Mouse (Mus musculus): ENCODE data around the gene Lpp. TPM values are rescaled to one million over a fixed set of nuclear protein-coding genes. Genes with fewer than 3 reads are reported as not detected.

The Lpp gene
- polyA plus RNA-seq, 1 experiment from 2014 or later, result 42.6 TPM

DNA sequence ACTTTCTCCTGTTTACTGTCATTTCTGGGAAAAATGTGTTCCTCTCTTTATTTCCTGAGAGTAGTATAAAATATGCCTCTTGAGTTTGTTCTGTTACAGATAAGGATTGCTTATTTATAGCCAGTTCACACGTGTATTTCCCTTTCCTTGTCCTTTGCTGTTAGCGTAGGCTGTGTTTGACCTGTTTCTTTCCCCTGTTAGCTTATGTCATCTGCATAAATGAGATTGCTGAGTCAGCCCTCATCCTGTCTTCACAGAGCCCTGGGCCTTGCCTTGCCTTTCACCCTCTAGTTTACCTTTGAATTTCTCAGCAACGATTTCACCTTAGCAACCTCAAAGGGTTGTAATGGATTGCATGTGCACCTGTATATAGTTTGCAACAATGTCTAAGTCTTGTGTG, 32.5 kb downstream of the Lpp start:
- Histone ChIP-seq H3K9me3 (replicated peaks; ENCODE audit: control insufficient read depth, low read length) (no peaks in the 10 kb centered on the region), H3K36me3 (ENCODE audit: control insufficient read depth, insufficient read depth) (no peaks in the 10 kb centered on the region), H3K27ac (ENCODE audit: low read length) (peak overlapping the region; percentile 54; the same call in 1 of the 2 replicates), H3K4me3 (ENCODE audit: low read length) (no peak overlapping the region), H3K27me3 (ENCODE audit: control insufficient read depth, insufficient read depth, low read length) (no peaks in the 10 kb centered on the region), H3K9ac (ENCODE audit: low read length) (no peak overlapping the region), H3K4me1 (ENCODE audit: control insufficient read depth, insufficient read depth, low read length) (peaks cover 68% of the 10 kb centered on the region), H3K4me2 (ENCODE audit: low read depth, low read length) (no peak overlapping the region)
- WGBS, result 24% methylated on average over 3 of the region's 3 CpGs
- peak; percentile 42; the same call in 1 of the 2 replicates for ATAC-seq (replicated peaks; ENCODE audit: extremely low read depth, insufficient read depth, low FRiP score)

DNA sequence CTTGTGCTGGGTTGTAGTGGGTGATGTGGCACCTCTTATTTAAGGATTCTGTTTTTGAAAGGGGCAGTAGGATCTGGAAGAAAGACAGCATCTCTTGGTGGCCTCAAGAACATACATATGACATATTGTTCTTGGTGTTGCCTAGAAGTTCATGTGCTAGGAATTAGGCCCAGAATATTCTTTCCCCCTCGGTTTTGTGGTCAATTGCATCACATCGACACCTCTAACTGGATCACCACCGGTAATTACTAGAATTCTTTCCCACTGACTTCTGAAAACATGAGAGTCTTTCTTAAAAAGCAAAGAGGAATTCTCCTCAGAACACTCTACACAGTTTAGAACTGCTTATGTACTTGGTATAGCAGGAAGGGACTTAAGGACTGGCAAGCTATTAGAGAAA, 34.3 kb downstream of the Lpp start:
- Histone ChIP-seq H3K4me2 (ENCODE audit: low read depth, low read length) (no peak overlapping the region), H3K4me1 (ENCODE audit: control insufficient read depth, insufficient read depth, low read length) (peaks cover 59% of the 10 kb centered on the region), H3K36me3 (ENCODE audit: control insufficient read depth, insufficient read depth) (no peaks in the 10 kb centered on the region), H3K9me3 (replicated peaks; ENCODE audit: control insufficient read depth, low read length) (no peaks in the 10 kb centered on the region), H3K27me3 (ENCODE audit: control insufficient read depth, insufficient read depth, low read length) (no peaks in the 10 kb centered on the region), H3K27ac (ENCODE audit: low read length) (no peak overlapping the region), H3K4me3 (ENCODE audit: low read length) (no peak overlapping the region), H3K9ac (ENCODE audit: low read length) (no peak overlapping the region)
- no peak for ATAC-seq (replicated peaks; ENCODE audit: extremely low read depth, insufficient read depth, low FRiP score)
- WGBS, result 72% methylated on average over 3 of the region's 3 CpGs

DNA sequence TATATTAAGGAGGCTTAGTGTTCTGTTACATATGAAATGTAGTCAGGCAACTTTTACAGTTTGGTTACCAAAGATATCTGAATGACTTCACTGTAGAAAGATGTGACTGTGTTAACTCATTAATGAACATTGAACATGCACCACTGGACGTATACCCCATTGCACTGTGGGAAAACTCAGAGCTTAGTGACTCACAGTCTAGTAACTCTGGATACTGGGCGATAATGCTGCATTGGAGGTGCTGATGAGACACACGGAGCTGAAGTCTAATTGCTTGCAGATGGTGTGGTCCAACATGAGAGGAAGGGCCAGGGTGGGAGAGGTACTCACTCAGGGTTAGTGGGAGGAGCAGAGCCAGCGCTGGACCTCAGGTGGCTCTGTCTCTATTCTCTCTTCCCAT, 34.7 kb downstream of the Lpp start:
- H3K27me3 ChIP-seq (ENCODE audit: control insufficient read depth, insufficient read depth, low read length), result no peaks in the 10 kb centered on the region
- no peak for ATAC-seq (replicated peaks; ENCODE audit: extremely low read depth, insufficient read depth, low FRiP score)
- H3K9me3 ChIP-seq (replicated peaks; ENCODE audit: control insufficient read depth, low read length), result no peaks in the 10 kb centered on the region
- WGBS, result 55% methylated on average over 4 of the region's 4 CpGs
- peaks cover 57% of the 10 kb centered on the region for H3K4me1 ChIP-seq (ENCODE audit: control insufficient read depth, insufficient read depth, low read length)
- H3K4me3 ChIP-seq (ENCODE audit: low read length), result no peak overlapping the region
- no peak overlapping the region for H3K9ac ChIP-seq (ENCODE audit: low read length)
- H3K27ac ChIP-seq (ENCODE audit: low read length), result no peak overlapping the region
- H3K4me2 ChIP-seq (ENCODE audit: low read depth, low read length), result no peak overlapping the region
- no peaks in the 10 kb centered on the region for H3K36me3 ChIP-seq (ENCODE audit: control insufficient read depth, insufficient read depth)

DNA sequence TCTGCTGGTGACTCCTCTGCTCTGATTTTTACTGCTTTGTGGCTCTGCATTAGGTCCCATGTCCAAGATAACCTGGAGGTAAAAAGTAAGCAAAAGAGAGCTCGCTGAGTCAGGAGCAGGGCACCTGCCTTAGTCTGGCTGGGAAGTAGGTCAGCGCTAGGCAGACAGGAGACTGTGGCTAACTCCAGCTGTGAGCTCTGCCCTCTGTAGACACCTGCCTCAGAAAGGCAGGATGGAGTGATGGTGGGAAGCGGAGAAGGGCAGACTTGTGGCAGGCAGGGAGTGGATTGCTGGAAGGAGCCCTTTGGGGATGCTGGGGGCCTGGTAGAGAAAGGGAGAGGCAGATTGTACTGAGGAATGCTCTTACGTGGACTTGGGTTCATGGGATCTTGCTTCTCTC, 35.4 kb downstream of the Lpp start:
- Histone ChIP-seq H3K4me1 (ENCODE audit: control insufficient read depth, insufficient read depth, low read length) (peaks cover 57% of the 10 kb centered on the region), H3K9ac (ENCODE audit: low read length) (no peak overlapping the region), H3K4me2 (ENCODE audit: low read depth, low read length) (no peak overlapping the region), H3K27ac (ENCODE audit: low read length) (no peak overlapping the region), H3K27me3 (ENCODE audit: control insufficient read depth, insufficient read depth, low read length) (no peaks in the 10 kb centered on the region), H3K36me3 (ENCODE audit: control insufficient read depth, insufficient read depth) (no peaks in the 10 kb centered on the region), H3K9me3 (replicated peaks; ENCODE audit: control insufficient read depth, low read length) (no peaks in the 10 kb centered on the region), H3K4me3 (ENCODE audit: low read length) (no peak overlapping the region)
- ATAC-seq (replicated peaks; ENCODE audit: extremely low read depth, insufficient read depth, low FRiP score), result no peak
- WGBS, result 81% methylated on average over 4 of the region's 4 CpGs

DNA sequence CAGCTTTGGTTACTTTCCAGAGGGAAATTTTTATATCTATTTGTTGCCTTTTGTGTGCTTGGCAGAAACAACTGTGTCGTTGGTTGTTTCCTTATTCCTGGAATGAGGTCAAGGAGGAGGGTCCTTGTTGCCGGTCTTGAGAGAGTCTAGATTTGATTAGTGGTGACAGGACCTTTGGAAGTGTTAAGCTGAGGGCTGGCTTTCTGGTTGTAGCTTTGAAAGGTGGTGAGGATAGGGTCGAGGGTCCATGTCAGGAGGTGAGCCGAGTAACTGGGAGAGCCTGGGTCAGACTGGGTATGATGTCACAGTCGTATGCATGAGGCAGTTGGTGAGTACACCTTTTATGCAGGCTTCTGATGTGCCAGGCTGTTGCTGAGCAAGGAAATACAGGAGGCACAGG, 36.4 kb downstream of the Lpp start:
- 30% methylated on average over 5 of the region's 5 CpGs for WGBS
- H3K4me1 ChIP-seq (ENCODE audit: control insufficient read depth, insufficient read depth, low read length), result peaks cover 57% of the 10 kb centered on the region
- ATAC-seq (replicated peaks; ENCODE audit: extremely low read depth, insufficient read depth, low FRiP score), result no peak

DNA sequence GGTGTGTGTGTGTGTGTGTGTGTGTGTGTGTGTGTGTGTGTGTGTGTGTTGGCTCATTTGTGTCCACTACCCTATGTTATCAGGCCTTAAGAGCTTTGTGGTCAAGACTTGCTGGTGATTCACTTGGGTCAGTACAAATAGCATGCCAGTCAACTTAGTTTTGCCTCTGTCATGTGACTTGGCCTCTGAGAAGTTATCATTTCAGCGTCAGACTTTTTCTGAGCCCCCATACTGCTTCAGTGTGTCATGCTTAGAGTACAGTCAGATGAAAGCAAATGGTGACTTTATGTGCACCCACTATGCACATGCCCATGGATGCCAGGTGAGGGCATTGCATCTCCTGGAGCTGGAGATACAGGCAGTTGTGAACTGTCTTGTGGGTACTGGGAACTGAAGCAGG, 38.5 kb downstream of the Lpp start:
- Histone ChIP-seq H3K4me3 (ENCODE audit: low read length) (no peak overlapping the region), H3K27ac (ENCODE audit: low read length) (no peak overlapping the region), H3K36me3 (ENCODE audit: control insufficient read depth, insufficient read depth) (no peaks in the 10 kb centered on the region), H3K4me2 (ENCODE audit: low read depth, low read length) (no peak overlapping the region), H3K4me1 (ENCODE audit: control insufficient read depth, insufficient read depth, low read length) (peaks cover 62% of the 10 kb centered on the region), H3K9me3 (replicated peaks; ENCODE audit: control insufficient read depth, low read length) (no peaks in the 10 kb centered on the region), H3K9ac (ENCODE audit: low read length) (no peak overlapping the region), H3K27me3 (ENCODE audit: control insufficient read depth, insufficient read depth, low read length) (no peaks in the 10 kb centered on the region)
- ATAC-seq (replicated peaks; ENCODE audit: extremely low read depth, insufficient read depth, low FRiP score), result no peak
- WGBS, result 75% methylated on average over 1 of the region's 1 CpGs

More for the DNA sequence above, 36.4 kb downstream of the Lpp start:
- H3K36me3 ChIP-seq (ENCODE audit: control insufficient read depth, insufficient read depth), result no peaks in the 10 kb centered on the region
- H3K9ac ChIP-seq (ENCODE audit: low read length), result no peak overlapping the region; the same call in 1 of the 2 replicates
- H3K27ac ChIP-seq (ENCODE audit: low read length), result no peak overlapping the region
- no peak overlapping the region for H3K4me2 ChIP-seq (ENCODE audit: low read depth, low read length)
- no peaks in the 10 kb centered on the region for H3K27me3 ChIP-seq (ENCODE audit: control insufficient read depth, insufficient read depth, low read length)
- H3K9me3 ChIP-seq (replicated peaks; ENCODE audit: control insufficient read depth, low read length), result no peaks in the 10 kb centered on the region
- no peak overlapping the region for H3K4me3 ChIP-seq (ENCODE audit: low read length)

DNA sequence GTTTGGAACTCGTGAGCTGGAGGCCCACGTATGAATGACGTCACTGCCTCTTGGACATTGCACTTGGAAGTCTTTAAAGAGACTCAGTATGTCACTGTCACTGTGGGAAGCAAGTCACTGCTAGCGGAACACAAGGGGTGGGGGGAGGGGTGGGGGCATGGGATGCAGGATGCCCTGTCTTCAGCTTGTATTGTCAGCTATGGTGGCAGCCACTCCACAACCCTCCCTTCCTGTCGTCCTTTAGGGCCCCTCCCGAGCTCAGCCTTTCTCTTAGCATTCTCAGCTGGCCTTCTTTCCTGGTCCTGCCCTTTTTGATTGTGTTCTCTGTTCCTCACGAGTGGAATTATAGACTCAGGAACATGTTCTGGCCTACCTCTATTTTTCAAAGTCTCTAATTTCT, 40.3 kb downstream of the Lpp start:
- Histone ChIP-seq H3K4me2 (ENCODE audit: low read depth, low read length) (peak overlapping the region; percentile 45; the same call in 1 of the 2 replicates), H3K9me3 (replicated peaks; ENCODE audit: control insufficient read depth, low read length) (no peaks in the 10 kb centered on the region), H3K4me3 (ENCODE audit: low read length) (no peak overlapping the region), H3K4me1 (ENCODE audit: control insufficient read depth, insufficient read depth, low read length) (peaks cover 57% of the 10 kb centered on the region), H3K27ac (ENCODE audit: low read length) (peak overlapping the region; percentile 89), H3K36me3 (ENCODE audit: control insufficient read depth, insufficient read depth) (no peaks in the 10 kb centered on the region), H3K9ac (ENCODE audit: low read length) (peak overlapping the region; percentile 57), H3K27me3 (ENCODE audit: control insufficient read depth, insufficient read depth, low read length) (no peaks in the 10 kb centered on the region)
- ATAC-seq (replicated peaks; ENCODE audit: extremely low read depth, insufficient read depth, low FRiP score), result no peak
- WGBS, result 28% methylated on average over 7 of the region's 7 CpGs

DNA sequence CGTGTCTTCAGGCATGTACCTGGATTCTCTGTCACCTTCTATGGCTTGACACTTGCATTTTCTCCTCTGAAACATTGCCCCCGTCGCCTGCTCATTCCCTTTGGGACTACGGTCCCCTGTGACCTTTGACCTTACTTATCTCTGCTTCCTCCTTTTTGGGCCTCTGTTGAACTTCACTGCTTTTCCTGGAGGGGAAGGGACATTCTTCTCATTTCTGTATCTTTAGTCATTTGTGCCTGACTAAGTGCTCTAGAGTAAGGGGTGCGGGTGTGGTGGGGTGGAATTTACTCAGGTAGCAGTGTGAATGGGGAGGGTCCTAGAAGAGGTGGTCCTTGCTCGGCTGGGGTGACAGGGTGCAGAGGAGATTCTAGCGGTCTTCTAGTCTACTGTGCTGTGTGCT, 40.7 kb downstream of the Lpp start:
- 0 out of 2 replicates have a peak, but pooled peaks have one; percentile 2 for ATAC-seq (replicated peaks; ENCODE audit: extremely low read depth, insufficient read depth, low FRiP score)

DNA sequence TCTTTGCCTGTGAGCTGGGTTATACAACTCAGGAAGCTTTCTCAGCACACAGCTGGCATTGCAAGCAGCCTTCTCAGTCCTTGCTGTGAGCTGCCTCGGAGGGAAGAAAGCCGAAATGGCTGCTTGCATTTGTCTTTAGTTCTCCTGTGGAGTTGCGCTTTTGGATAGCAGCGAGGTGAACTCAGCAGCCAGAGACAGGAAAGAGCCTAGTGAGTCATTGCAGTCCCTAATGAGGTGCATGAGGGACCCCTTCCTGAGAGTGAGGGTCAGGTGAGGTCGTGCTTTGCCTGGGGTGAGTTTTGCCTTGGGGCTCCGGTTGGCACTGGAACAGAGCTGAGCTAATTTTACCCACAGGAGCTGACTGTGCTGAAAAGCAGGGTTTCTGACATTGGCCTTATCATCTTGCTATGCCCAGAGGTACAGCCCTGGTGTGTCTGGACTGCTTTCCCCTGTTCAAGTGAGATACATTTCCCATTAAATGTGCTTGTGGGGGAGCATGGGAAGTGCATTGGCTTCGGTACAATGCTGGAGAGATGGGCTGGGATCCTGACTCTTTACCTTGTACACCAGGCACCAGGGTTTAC, 41.3 kb downstream of the Lpp start:
- Histone ChIP-seq H3K4me2 (ENCODE audit: low read depth, low read length) (peak overlapping the region; percentile 45), H3K36me3 (ENCODE audit: control insufficient read depth, insufficient read depth) (no peaks in the 10 kb centered on the region), H3K9ac (ENCODE audit: low read length) (peak overlapping the region; percentile 57), H3K4me3 (ENCODE audit: low read length) (peak overlapping the region; percentile 7; the same call in 1 of the 2 replicates), H3K4me1 (ENCODE audit: control insufficient read depth, insufficient read depth, low read length) (peaks cover 62% of the 10 kb centered on the region), H3K9me3 (replicated peaks; ENCODE audit: control insufficient read depth, low read length) (no peaks in the 10 kb centered on the region), H3K27me3 (ENCODE audit: control insufficient read depth, insufficient read depth, low read length) (no peaks in the 10 kb centered on the region), H3K27ac (ENCODE audit: low read length) (peak overlapping the region; percentile 89)
- 16% methylated on average over 7 of the region's 7 CpGs for WGBS
- peak; percentile 84 for ATAC-seq (replicated peaks; ENCODE audit: extremely low read depth, insufficient read depth, low FRiP score)

More for the DNA sequence above, 40.7 kb downstream of the Lpp start:
- H3K4me3 ChIP-seq (ENCODE audit: low read length), result no peak overlapping the region
- peak overlapping the region; percentile 89 for H3K27ac ChIP-seq (ENCODE audit: low read length)
- peak overlapping the region; percentile 57 for H3K9ac ChIP-seq (ENCODE audit: low read length)
- peaks cover 60% of the 10 kb centered on the region for H3K4me1 ChIP-seq (ENCODE audit: control insufficient read depth, insufficient read depth, low read length)
- H3K9me3 ChIP-seq (replicated peaks; ENCODE audit: control insufficient read depth, low read length), result no peaks in the 10 kb centered on the region
- H3K27me3 ChIP-seq (ENCODE audit: control insufficient read depth, insufficient read depth, low read length), result no peaks in the 10 kb centered on the region
- H3K36me3 ChIP-seq (ENCODE audit: control insufficient read depth, insufficient read depth), result no peaks in the 10 kb centered on the region
- peak overlapping the region; percentile 45 for H3K4me2 ChIP-seq (ENCODE audit: low read depth, low read length)
- WGBS, result 18% methylated on average over 7 of the region's 7 CpGs
